Mouse (Mus musculus) forelimb bud, embryonic 11.5 days (tissue): ENCODE data around the gene Uncx.
"Not testable (repeated sequence)": the region's sequence is repeated elsewhere in the genome, so short reads cannot be mapped to it uniquely, and the experiment has no call there.

Experiments
- DNase-seq: peaks from one replicate; pipeline ENCODE4 v3.0.0-alpha.2; 2012; ENCODE audit warnings: low read depth, low spot score

The Uncx gene

GRCm38 (mm10) chr5:139561363-139562001 is 18.2 kb downstream of the Uncx start:
- DNase-seq: no peak

- DNase-seq: no peak
These were observed 21.4 kb downstream of the Uncx start for GRCm38 (mm10) chr5:139564663-139565062.

- DNase-seq: no peak
These were observed 22.2 kb downstream of the Uncx start for GRCm38 (mm10) chr5:139565462-139565861.

GRCm38 (mm10) chr5:139566640-139567399 is 23.5 kb downstream of the Uncx start:
- DNase-seq: no peak

- no peak for DNase-seq
These were observed 24.8 kb downstream of the Uncx start for GRCm38 (mm10) chr5:139568079-139568478.

- DNase-seq: peak; percentile 59
These were observed 29.2 kb downstream of the Uncx start for GRCm38 (mm10) chr5:139572526-139572925.

GRCm38 (mm10) chr5:139573606-139574311 is 30.5 kb downstream of the Uncx start:
- no peak for DNase-seq

GRCm38 (mm10) chr5:139575054-139575453 is 31.8 kb downstream of the Uncx start:
- DNase-seq: no peak

- DNase-seq: no peak
These were observed 37.0 kb downstream of the Uncx start for GRCm38 (mm10) chr5:139580171-139580743.

- no peak for DNase-seq
These were observed 38.1 kb downstream of the Uncx start for GRCm38 (mm10) chr5:139581308-139581868.

GRCm38 (mm10) chr5:139584971-139585747 is 41.9 kb downstream of the Uncx start:
- DNase-seq: no peak

GRCm38 (mm10) chr5:139585748-139586060 is 42.4 kb downstream of the Uncx start:
- DNase-seq: no peak

- not testable (repeated sequence) for DNase-seq
These were observed 44.2 kb downstream of the Uncx start for GRCm38 (mm10) chr5:139587459-139587858.

GRCm38 (mm10) chr5:139590682-139591360 is 47.5 kb downstream of the Uncx start:
- DNase-seq: not testable (repeated sequence)

- DNase-seq: no peak
These were observed 48.7 kb downstream of the Uncx start for GRCm38 (mm10) chr5:139592011-139592410.

- no peak for DNase-seq
These were observed 49.6 kb downstream of the Uncx start for GRCm38 (mm10) chr5:139592850-139593249.

GRCm38 (mm10) chr5:139593746-139594145 is 50.5 kb downstream of the Uncx start:
- DNase-seq: no peak

GRCm38 (mm10) chr5:139595001-139595400 is 51.7 kb downstream of the Uncx start:
- no peak for DNase-seq
